Mouse (Mus musculus) myocyte (in vitro differentiated cells): ENCODE data around the gene Ddx28. TPM values are rescaled to one million over a fixed set of nuclear protein-coding genes. Genes with fewer than 3 reads are reported as not detected.

Experiments used
- H3K27me3 ChIP-seq: one replicate; pipeline ENCODE4 v1.6.1; 2011; ENCODE audit not compliant: control insufficient read depth, insufficient read depth, insufficient read length
- H3K36me3 ChIP-seq: one replicate; pipeline ENCODE4 v1.6.1; 2011; ENCODE audit not compliant: control insufficient read depth, insufficient read depth
- H3K4me2 ChIP-seq: one replicate; pipeline ENCODE4 v1.6.1; 2011; ENCODE audit warnings: low read depth, control low read depth
- H3K4me3 ChIP-seq: one replicate; pipeline ENCODE4 v1.5.1; 2011; ENCODE audit warnings: mild to moderate bottlenecking, control low read depth, moderate library complexity
- H3K79me2 ChIP-seq: one replicate; pipeline ENCODE4 v1.6.1; 2011; ENCODE audit not compliant: control insufficient read depth, insufficient read depth
- H3ac ChIP-seq: one replicate; pipeline ENCODE4 v1.6.1; 2011; ENCODE audit not compliant: control insufficient read depth, insufficient read length
- CEBPB ChIP-seq: IDR thresholded peaks from 2 replicates; pipeline ENCODE4 v1.6.1; 2011; ENCODE audit warnings: mild to moderate bottlenecking, moderate library complexity; ENCODE audit not compliant: poor library complexity, insufficient read depth, severe bottlenecking
- E2F4 ChIP-seq: IDR thresholded peaks from one replicate; pipeline ENCODE4 v1.6.1; 2011; ENCODE audit warnings: mild to moderate bottlenecking, control low read depth, moderate library complexity; ENCODE audit not compliant: insufficient read depth
- MAX ChIP-seq: IDR thresholded peaks from one replicate; pipeline ENCODE4 v1.6.1; 2011; ENCODE audit warnings: low read depth, mild to moderate bottlenecking, control low read depth
- MYOD1 ChIP-seq, 3 experiments: IDR thresholded peaks; one replicate each; pipeline ENCODE4 v1.6.1; 2011; ENCODE audit warnings: control low read depth in 2 of 3, low read depth in 2 of 3, mild to moderate bottlenecking in 2 of 3, moderate library complexity in 1 of 3; ENCODE audit not compliant: insufficient read length in 2 of 3, control insufficient read depth in 1 of 3
- MYOG ChIP-seq, 3 experiments: IDR thresholded peaks; one replicate each; pipeline ENCODE4 v1.6.1; 2011; ENCODE audit warnings: control low read depth in 2 of 3, low read depth in 2 of 3, mild to moderate bottlenecking in 2 of 3; ENCODE audit not compliant: insufficient read length in 2 of 3, control insufficient read depth in 1 of 3, insufficient read depth in 1 of 3
- POLR2A ChIP-seq: IDR thresholded peaks from one replicate; pipeline ENCODE4 v1.6.1; 2011; ENCODE audit warnings: low read depth, mild to moderate bottlenecking, control low read depth, moderate library complexity; ENCODE audit not compliant: insufficient read length
- POLR2AphosphoS2 ChIP-seq: IDR thresholded peaks from one replicate; pipeline ENCODE4 v1.6.1; 2011; ENCODE audit warnings: low read depth, control low read depth; ENCODE audit not compliant: insufficient read length
- REST ChIP-seq: IDR thresholded peaks from one replicate; pipeline ENCODE4 v1.6.1; 2011; ENCODE audit warnings: mild to moderate bottlenecking, control low read depth, moderate library complexity; ENCODE audit not compliant: insufficient read depth, insufficient read length
- SRF ChIP-seq: IDR thresholded peaks from one replicate; pipeline ENCODE4 v1.6.1; 2011; ENCODE audit warnings: low read depth; ENCODE audit not compliant: control insufficient read depth, insufficient read length
- TCF12 ChIP-seq: IDR thresholded peaks from one replicate; pipeline ENCODE4 v1.6.1; 2011; ENCODE audit warnings: mild to moderate bottlenecking, control low read depth; ENCODE audit not compliant: poor library complexity, insufficient read depth, severe bottlenecking
- TCF3 ChIP-seq: IDR thresholded peaks from one replicate; pipeline ENCODE4 v1.6.1; 2011; ENCODE audit warnings: low read depth, control low read depth; ENCODE audit not compliant: insufficient read length
- USF1 ChIP-seq: IDR thresholded peaks from one replicate; pipeline ENCODE4 v1.6.1; 2011; ENCODE audit warnings: low read depth, mild to moderate bottlenecking, control low read depth, moderate library complexity
- polyA plus RNA-seq: library from polyadenylated mRNA; unstranded; fragments of >200 nt; fragmentation: generic; extraction: Trizol; gene quantifications from one replicate; pipeline ENCODE4 v1.2.1, GENCODE M21; 2012; ENCODE audit warnings: missing spikeins

Gene Ddx28
- polyA plus RNA-seq, 1 experiment: 20.6 TPM

DNA sequence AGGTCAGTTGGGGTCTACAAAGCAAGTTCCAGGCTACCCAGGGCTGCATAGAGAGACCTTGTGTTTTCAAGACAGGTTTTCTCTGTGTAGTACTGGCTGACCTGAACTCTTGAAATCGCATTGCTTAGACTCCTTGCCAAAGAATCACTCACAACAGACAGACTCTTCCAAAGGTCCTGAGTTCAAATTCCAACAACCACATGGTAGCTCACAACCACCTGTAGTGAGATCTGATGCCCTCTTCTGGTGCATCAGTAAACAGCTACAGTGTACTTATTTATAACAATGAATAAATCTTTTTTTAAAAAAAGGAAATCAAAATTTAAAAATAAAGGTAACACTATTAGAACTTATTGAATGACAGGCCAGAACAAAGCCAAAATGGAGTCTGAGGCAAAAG lies 30.5 kb downstream of the Ddx28 start:
- H3K79me2 ChIP-seq: no peaks in the 10 kb centered on the region
- H3ac ChIP-seq: no peak overlapping the region
- TF ChIP-seq TCF12: no peak
- TF ChIP-seq POLR2AphosphoS2: no peak
- TF ChIP-seq POLR2A: no peak
- TF ChIP-seq USF1: no peak
- TF ChIP-seq E2F4: no peak
- TF ChIP-seq CEBPB: no peak
- no peak for TF ChIP-seq MAX
- TF ChIP-seq TCF3: no peak
- TF ChIP-seq MYOG (IDR thresholded peaks at IDR 0.05; ENCODE audit: control insufficient read depth in 1 of 3, insufficient read depth in 1 of 3, insufficient read length in 2 of 3, low read depth in 2 of 3): no peak
- TF ChIP-seq REST: no peak
- no peak for TF ChIP-seq MYOD1 (IDR thresholded peaks at IDR 0.05; ENCODE audit: control insufficient read depth in 1 of 3, insufficient read length in 2 of 3, low read depth in 2 of 3)
- no peak for TF ChIP-seq SRF
- no peaks in the 10 kb centered on the region for H3K36me3 ChIP-seq
- H3K4me2 ChIP-seq: no peak overlapping the region
- no peak overlapping the region for H3K4me3 ChIP-seq
- H3K27me3 ChIP-seq: peaks cover 18% of the 10 kb centered on the region

DNA sequence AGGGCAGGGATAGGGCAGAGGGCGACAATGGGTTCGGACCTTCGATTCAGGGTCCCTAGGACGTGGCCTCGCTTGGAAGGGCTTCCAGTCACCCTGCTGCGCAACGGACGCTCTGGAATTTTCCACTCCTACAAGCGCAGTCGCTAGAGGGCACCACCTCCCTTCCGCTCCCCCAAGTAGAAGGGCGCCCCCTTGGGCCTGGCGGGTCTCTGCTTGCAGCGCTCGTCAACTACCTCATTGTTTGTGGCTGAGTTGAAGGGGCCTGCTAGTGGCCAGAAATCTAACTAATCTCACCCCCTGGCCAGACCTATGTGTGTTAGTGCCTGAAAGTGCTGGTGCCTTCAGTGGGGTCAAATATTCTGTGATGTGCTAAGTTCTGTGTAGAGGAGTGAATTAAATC lies 32.4 kb downstream of the Ddx28 start, which contains the start of gene Dpep3:
Gene Dpep3 (minus strand): TSS at position 105 of the 400 bp plus-strand sequence.
- no peak within 1 kb of the TSS for H3ac ChIP-seq
- TF ChIP-seq USF1: no peak
- TF ChIP-seq POLR2A: no peak
- H3K4me2 ChIP-seq: no peak within 1 kb of the TSS
- H3K27me3 ChIP-seq: peaks cover 11% of the 10 kb centered on the region
- H3K36me3 ChIP-seq: no peaks in the 10 kb centered on the region
- no peak within 1 kb of the TSS for H3K4me3 ChIP-seq
- H3K79me2 ChIP-seq: no peaks in the 10 kb centered on the region

DNA sequence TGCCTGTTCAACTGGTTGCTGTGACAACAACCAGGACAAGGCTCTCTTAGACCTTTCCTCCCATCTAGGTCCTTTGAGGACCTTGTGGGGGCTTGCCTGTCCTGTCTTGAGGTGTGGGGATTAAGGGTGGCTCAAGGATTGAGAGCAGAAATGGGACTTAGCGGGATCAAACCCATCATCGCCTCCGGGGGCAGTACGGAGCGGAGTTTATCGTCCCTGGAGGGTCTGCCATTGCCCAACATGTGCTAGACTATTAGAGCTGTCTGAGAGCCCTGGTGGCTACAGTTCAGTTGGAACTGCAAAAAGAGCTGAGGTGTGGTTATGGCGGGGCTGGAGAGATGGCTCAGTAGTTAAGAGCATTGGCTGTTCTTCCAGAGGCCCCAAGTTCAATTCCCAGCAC lies 36.3 kb downstream of the Ddx28 start:
- TF ChIP-seq TCF3: no peak
- TF ChIP-seq POLR2AphosphoS2: no peak
- TF ChIP-seq E2F4: no peak
- no peak for TF ChIP-seq MAX
- no peak for TF ChIP-seq CEBPB
- no peak for TF ChIP-seq MYOD1 (IDR thresholded peaks at IDR 0.05; ENCODE audit: control insufficient read depth in 1 of 3, insufficient read length in 2 of 3, low read depth in 2 of 3)
- TF ChIP-seq TCF12: no peak
- no peak for TF ChIP-seq POLR2A
- no peak for TF ChIP-seq USF1
- TF ChIP-seq MYOG (IDR thresholded peaks at IDR 0.05; ENCODE audit: control insufficient read depth in 1 of 3, insufficient read depth in 1 of 3, insufficient read length in 2 of 3, low read depth in 2 of 3): no peak
- no peak for TF ChIP-seq REST
- TF ChIP-seq SRF: no peak
- no peak overlapping the region for H3K4me2 ChIP-seq
- H3K79me2 ChIP-seq: no peaks in the 10 kb centered on the region
- H3ac ChIP-seq: no peak overlapping the region
- H3K27me3 ChIP-seq: peaks cover 6% of the 10 kb centered on the region
- no peak overlapping the region for H3K4me3 ChIP-seq
- H3K36me3 ChIP-seq: no peaks in the 10 kb centered on the region

DNA sequence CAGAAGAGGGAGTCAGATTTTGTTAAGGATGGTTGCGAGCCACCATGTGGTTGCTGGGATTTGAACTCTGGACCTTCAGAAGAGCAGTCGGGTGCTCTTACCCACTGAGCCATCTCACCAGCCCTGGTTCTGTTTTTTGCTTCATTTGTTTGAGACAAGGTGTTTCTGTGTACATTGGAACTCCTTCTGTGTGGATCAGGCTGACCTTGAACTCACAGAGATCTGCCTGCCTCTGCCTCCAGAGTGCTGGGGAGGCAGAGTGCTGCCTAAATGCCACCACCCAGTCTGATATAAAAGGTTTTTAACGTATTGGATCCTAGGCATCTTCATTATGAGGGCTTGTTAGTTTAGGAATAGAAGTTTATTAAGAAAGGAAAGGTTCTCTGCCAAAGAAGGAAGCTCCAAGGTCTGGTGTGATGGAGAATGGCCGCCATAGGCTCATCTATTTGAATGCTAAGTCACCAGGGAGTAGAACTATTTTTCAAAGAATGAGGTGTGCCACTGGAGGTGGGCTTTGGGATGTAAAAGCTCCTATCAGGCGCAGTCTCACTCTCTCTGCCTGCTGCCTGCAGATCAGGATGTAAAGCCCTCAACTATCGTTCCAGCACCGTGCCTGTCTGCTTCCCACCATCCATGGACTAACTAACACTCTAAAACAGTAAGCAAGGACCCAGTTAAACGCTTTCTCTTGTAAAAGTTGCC lies 40.5 kb downstream of the Ddx28 start:
- no peaks in the 10 kb centered on the region for H3K79me2 ChIP-seq
- no peak overlapping the region for H3K4me2 ChIP-seq
- TF ChIP-seq REST (no peak), MAX (no peak)
- no peaks in the 10 kb centered on the region for H3K36me3 ChIP-seq
- no peak overlapping the region for H3ac ChIP-seq
- no peaks in the 10 kb centered on the region for H3K27me3 ChIP-seq
- H3K4me3 ChIP-seq: no peak overlapping the region

DNA sequence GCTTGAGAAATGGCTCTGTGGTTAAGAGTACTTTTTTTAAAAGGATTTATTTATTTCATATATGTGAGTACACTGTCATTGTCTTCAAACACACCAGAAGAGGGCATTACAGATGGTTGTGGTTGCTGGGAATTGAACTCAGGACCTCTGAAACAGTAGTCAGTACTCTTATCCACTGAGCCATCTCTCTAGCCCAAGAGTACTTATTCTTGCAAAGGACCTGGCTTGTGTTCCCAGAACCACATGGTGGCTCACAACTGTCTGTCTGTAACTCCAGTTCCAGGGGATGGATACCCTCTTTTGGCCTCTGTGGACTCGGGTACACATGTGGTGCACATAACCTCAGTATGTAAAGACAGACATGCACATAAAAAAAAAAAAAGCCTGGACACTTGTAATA lies 42.3 kb downstream of the Ddx28 start:
- Histone ChIP-seq H3K4me2 (no peak overlapping the region), H3K36me3 (no peaks in the 10 kb centered on the region), H3K27me3 (no peaks in the 10 kb centered on the region), H3K79me2 (peaks cover 12% of the 10 kb centered on the region), H3K4me3 (no peak overlapping the region), H3ac (no peak overlapping the region)
- TF ChIP-seq POLR2A: no peak
- TF ChIP-seq SRF: no peak
- no peak for TF ChIP-seq E2F4
- TF ChIP-seq USF1: no peak
- no peak for TF ChIP-seq TCF3
- no peak for TF ChIP-seq TCF12
